Mouse (Mus musculus): ENCODE measurements at regions not wholly inside any gene's neighbourhood (a gene's known extent, or its start where the extent isn't known, plus 50 kb on each side); places are given as distances from the start of the nearest gene placed in this dataset.

DNA sequence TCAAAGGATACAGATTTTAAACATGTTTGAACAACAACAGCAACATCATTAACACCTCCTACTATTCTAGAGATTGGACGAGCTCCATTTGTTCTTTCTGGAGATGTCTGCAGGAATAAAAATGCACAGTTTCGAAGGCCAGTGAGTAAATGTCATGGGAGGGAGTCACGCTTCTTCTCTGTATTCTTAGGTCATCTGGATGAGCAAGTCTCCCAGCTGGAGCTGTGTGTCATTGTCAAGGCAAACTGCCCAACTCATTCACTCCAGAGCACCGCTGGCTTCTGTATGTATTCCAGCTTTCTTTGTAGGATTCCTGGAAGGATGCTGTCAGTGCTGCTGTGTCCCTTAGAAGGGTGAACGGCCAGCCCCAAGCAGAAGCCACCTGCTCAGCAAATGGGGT is 297.1 kb downstream of the Diras2 start:
- Histone ChIP-seq H3K9ac (ENCODE audit: low read depth, low read length, severe bottlenecking) (no peak overlapping the region), H3K4me1 (ENCODE audit: control insufficient read depth, insufficient read depth, low read length) (no peaks in the 10 kb centered on the region), H3K9me3 (ENCODE audit: control insufficient read depth, low read length) (no peaks in the 10 kb centered on the region), H3K4me3 (replicated peaks; ENCODE audit: low read length) (no peak overlapping the region), H3K27me3 (ENCODE audit: control insufficient read depth, insufficient read depth, low read length) (no peaks in the 10 kb centered on the region), H3K36me3 (ENCODE audit: control insufficient read depth, insufficient read depth, low read length) (no peaks in the 10 kb centered on the region), H3K4me2 (replicated peaks; ENCODE audit: low read depth, low read length, severe bottlenecking) (no peak overlapping the region), H3K27ac (replicated peaks; ENCODE audit: low read depth, low read length) (no peak overlapping the region)
- no peak for TF ChIP-seq POLR2A (IDR thresholded peaks at IDR 0.05; ENCODE audit: borderline replicate concordance, extremely low read depth, insufficient read depth, insufficient read length)
- no peak for DNase-seq (ENCODE audit: low spot score)
- ATAC-seq (ENCODE audit: low FRiP score, low read depth) = no peak
- WGBS = 71% methylated on average over 5 of the region's 5 CpGs

DNA sequence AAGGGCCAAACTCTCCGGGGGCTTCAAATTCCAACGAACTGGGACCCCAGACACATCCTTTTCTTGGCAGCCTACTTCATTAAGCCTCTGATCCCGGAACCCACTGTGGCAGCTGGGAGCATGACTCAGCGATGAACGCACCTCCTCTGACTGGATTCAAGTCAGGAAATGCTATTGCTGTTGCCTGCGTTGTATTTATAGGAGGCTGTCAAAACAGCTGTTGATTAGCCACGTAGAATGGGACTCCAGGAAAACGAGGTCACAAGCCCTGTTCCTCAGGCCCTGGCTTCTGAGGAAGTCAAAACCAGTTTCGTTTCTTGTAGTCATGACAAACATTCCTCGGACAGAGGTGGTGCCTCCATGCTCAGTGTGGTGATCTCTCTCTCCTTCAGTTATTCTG is 295.0 kb downstream of the Diras2 start:
- ATAC-seq (ENCODE audit: low FRiP score, low read depth) (no peak), DNase-seq (ENCODE audit: low spot score) (peak; percentile 45)
- Histone ChIP-seq H3K4me1 (ENCODE audit: control insufficient read depth, insufficient read depth, low read length) (no peaks in the 10 kb centered on the region), H3K4me2 (replicated peaks; ENCODE audit: low read depth, low read length, severe bottlenecking) (no peak overlapping the region), H3K9me3 (ENCODE audit: control insufficient read depth, low read length) (no peaks in the 10 kb centered on the region), H3K27me3 (ENCODE audit: control insufficient read depth, insufficient read depth, low read length) (no peaks in the 10 kb centered on the region), H3K4me3 (replicated peaks; ENCODE audit: low read length) (no peak overlapping the region), H3K27ac (replicated peaks; ENCODE audit: low read depth, low read length) (no peak overlapping the region), H3K9ac (ENCODE audit: low read depth, low read length, severe bottlenecking) (no peak overlapping the region), H3K36me3 (ENCODE audit: control insufficient read depth, insufficient read depth, low read length) (no peaks in the 10 kb centered on the region)
- 29% methylated on average over 10 of the region's 10 CpGs for WGBS
- no peak for TF ChIP-seq POLR2A (IDR thresholded peaks at IDR 0.05; ENCODE audit: borderline replicate concordance, extremely low read depth, insufficient read depth, insufficient read length)

DNA sequence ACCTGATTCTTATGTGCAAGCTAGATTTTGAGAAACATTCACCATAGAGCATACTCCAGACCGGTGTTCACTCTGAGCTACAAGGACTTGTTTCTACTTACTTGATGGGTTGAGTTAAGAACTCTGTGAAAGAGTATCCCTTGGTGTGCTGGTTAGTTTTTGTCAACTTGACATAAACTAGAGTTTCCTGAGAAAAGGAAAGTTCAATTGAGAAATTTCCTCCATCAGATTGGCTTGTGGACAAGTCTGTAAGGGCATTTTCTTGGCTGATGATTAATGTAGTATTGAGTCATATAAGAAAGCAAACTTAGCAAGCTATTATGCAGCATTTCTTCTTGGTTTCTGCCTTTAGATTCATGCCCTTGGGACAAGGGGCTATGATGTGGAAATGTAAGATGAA is 291.5 kb downstream of the Diras2 start:
- TF ChIP-seq POLR2A (IDR thresholded peaks at IDR 0.05; ENCODE audit: borderline replicate concordance, extremely low read depth, insufficient read depth, insufficient read length) = no peak
- WGBS = 94% methylated on average over 1 of the region's 1 CpGs
- no peak for DNase-seq (ENCODE audit: low spot score)
- H3K4me2 ChIP-seq (replicated peaks; ENCODE audit: low read depth, low read length, severe bottlenecking) = no peak overlapping the region
- H3K4me3 ChIP-seq (replicated peaks; ENCODE audit: low read length) = no peak overlapping the region
- no peaks in the 10 kb centered on the region for H3K36me3 ChIP-seq (ENCODE audit: control insufficient read depth, insufficient read depth, low read length)
- no peaks in the 10 kb centered on the region for H3K27me3 ChIP-seq (ENCODE audit: control insufficient read depth, insufficient read depth, low read length)
- no peak overlapping the region for H3K9ac ChIP-seq (ENCODE audit: low read depth, low read length, severe bottlenecking)
- 0 out of 2 replicates have a peak, but pooled peaks cover 3% of the 10 kb centered on the region for H3K9me3 ChIP-seq (ENCODE audit: control insufficient read depth, low read length)
- ATAC-seq (ENCODE audit: low FRiP score, low read depth) = no peak
- no peak overlapping the region for H3K27ac ChIP-seq (replicated peaks; ENCODE audit: low read depth, low read length)
- no peaks in the 10 kb centered on the region for H3K4me1 ChIP-seq (ENCODE audit: control insufficient read depth, insufficient read depth, low read length)

DNA sequence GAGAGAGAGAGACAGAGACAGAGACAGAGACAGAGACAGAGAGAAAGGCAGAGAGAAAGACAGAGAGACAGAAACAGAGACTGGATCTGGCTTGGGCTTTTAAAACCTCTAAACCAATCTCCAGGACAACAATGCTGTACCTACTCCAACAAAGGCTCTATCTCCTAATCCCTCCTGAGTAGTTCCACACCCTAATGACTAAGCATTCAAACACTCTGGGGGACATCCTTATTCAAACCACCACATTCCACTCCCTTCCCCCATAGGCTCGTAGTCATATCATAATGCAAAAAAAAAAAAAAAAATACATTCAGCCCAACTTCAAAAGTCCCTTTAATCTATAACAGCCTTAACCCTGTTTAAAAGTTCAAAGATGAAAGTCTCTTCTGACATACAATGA is 289.3 kb downstream of the Diras2 start:
- 52% methylated on average over 1 of the region's 1 CpGs for whole genome bisulfite sequencing
- ATAC-seq (ENCODE audit: low FRiP score, low read depth) (no peak), DNase-seq (ENCODE audit: low spot score) (no peak)
- Histone ChIP-seq H3K27me3 (ENCODE audit: control insufficient read depth, insufficient read depth, low read length) (no peaks in the 10 kb centered on the region), H3K4me3 (replicated peaks; ENCODE audit: low read length) (no peak overlapping the region), H3K36me3 (ENCODE audit: control insufficient read depth, insufficient read depth, low read length) (no peaks in the 10 kb centered on the region), H3K9ac (ENCODE audit: low read depth, low read length, severe bottlenecking) (no peak overlapping the region), H3K4me2 (replicated peaks; ENCODE audit: low read depth, low read length, severe bottlenecking) (no peak overlapping the region), H3K9me3 (ENCODE audit: control insufficient read depth, low read length) (0 out of 2 replicates have a peak, but pooled peaks cover 3% of the 10 kb centered on the region), H3K4me1 (ENCODE audit: control insufficient read depth, insufficient read depth, low read length) (no peaks in the 10 kb centered on the region), H3K27ac (replicated peaks; ENCODE audit: low read depth, low read length) (no peak overlapping the region)
- no peak for TF ChIP-seq POLR2A (IDR thresholded peaks at IDR 0.05; ENCODE audit: borderline replicate concordance, extremely low read depth, insufficient read depth, insufficient read length)

DNA sequence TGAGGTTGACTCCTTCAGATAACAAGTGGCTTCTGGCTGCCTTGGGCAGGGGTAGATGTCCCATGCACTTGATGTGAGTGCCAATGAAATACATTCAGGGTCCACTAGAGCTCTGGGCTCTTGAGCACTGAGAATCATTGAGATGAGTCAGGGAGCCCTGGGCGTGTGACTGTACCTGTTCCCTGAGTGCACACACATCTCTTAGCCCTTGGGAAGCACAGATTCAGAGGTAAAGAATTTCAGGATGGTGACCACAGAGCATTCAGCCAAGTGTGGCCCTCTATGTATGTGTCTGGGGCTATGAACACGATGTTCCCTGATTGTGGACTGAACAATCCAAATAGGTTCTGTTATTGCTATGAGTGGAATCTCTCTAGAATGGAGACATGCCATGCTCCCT is 281.6 kb downstream of the Diras2 start:
- H3K9me3 ChIP-seq (ENCODE audit: control insufficient read depth, low read length) = no peaks in the 10 kb centered on the region
- H3K36me3 ChIP-seq (ENCODE audit: control insufficient read depth, insufficient read depth, low read length) = no peaks in the 10 kb centered on the region
- H3K27ac ChIP-seq (replicated peaks; ENCODE audit: low read depth, low read length) = no peak overlapping the region
- DNase-seq (ENCODE audit: low spot score) (no peak), ATAC-seq (ENCODE audit: low FRiP score, low read depth) (no peak)
- H3K4me3 ChIP-seq (replicated peaks; ENCODE audit: low read length) = no peak overlapping the region
- H3K4me1 ChIP-seq (ENCODE audit: control insufficient read depth, insufficient read depth, low read length) = no peaks in the 10 kb centered on the region
- H3K9ac ChIP-seq (ENCODE audit: low read depth, low read length, severe bottlenecking) = no peak overlapping the region
- H3K27me3 ChIP-seq (ENCODE audit: control insufficient read depth, insufficient read depth, low read length) = no peaks in the 10 kb centered on the region
- no peak overlapping the region for H3K4me2 ChIP-seq (replicated peaks; ENCODE audit: low read depth, low read length, severe bottlenecking)
- TF ChIP-seq POLR2A (IDR thresholded peaks at IDR 0.05; ENCODE audit: borderline replicate concordance, extremely low read depth, insufficient read depth, insufficient read length) = no peak
- WGBS = 84% methylated on average over 2 of the region's 2 CpGs

DNA sequence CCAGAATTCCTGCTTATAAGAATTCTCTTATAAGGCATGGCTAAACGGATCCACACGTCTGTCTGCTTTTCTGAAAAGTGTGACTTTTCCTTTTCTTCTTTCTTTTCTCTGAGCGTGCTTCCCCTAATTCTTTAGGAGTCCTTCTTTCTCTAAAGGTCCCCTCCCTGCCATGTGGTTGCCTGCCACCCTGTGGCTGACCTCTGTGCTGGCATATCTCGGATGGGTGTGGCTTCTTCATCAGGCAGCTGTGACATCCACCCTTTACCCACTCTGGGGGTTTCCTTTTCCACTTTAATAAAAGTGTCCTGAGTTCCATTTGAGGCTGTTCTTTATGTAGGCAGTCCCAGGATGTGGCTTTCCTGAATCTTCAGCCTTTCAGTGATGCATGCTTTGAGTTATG is 280.7 kb downstream of the Diras2 start:
- H3K4me2 ChIP-seq (replicated peaks; ENCODE audit: low read depth, low read length, severe bottlenecking) = no peak overlapping the region
- H3K9me3 ChIP-seq (ENCODE audit: control insufficient read depth, low read length) = no peaks in the 10 kb centered on the region
- no peaks in the 10 kb centered on the region for H3K27me3 ChIP-seq (ENCODE audit: control insufficient read depth, insufficient read depth, low read length)
- no peak for TF ChIP-seq POLR2A (IDR thresholded peaks at IDR 0.05; ENCODE audit: borderline replicate concordance, extremely low read depth, insufficient read depth, insufficient read length)
- H3K4me1 ChIP-seq (ENCODE audit: control insufficient read depth, insufficient read depth, low read length) = no peaks in the 10 kb centered on the region
- WGBS = 57% methylated on average over 4 of the region's 4 CpGs
- no peak overlapping the region for H3K4me3 ChIP-seq (replicated peaks; ENCODE audit: low read length)
- H3K27ac ChIP-seq (replicated peaks; ENCODE audit: low read depth, low read length) = no peak overlapping the region
- ATAC-seq (ENCODE audit: low FRiP score, low read depth) = no peak
- DNase-seq (ENCODE audit: low spot score) = no peak
- no peaks in the 10 kb centered on the region for H3K36me3 ChIP-seq (ENCODE audit: control insufficient read depth, insufficient read depth, low read length)
- H3K9ac ChIP-seq (ENCODE audit: low read depth, low read length, severe bottlenecking) = no peak overlapping the region

All from limb, embryonic 14.5 days (tissue).